Mouse (Mus musculus) kidney, adult 2 months (tissue): ENCODE measurements around the gene Pfkl.

Experiments used
- CTCF ChIP-seq: fragments of 200-500 bp; conservative IDR thresholded peaks from 2 replicates; pipeline ENCODE4 v1.5.1; 2011; ENCODE audit warnings: low read depth, mild to moderate bottlenecking, control low read depth, low read length, moderate library complexity, mixed read lengths; ENCODE audit not compliant: insufficient read depth, insufficient read length
- POLR2A ChIP-seq: fragments of 200-500 bp; IDR thresholded peaks from one replicate; pipeline ENCODE4 v1.6.1; 2011; ENCODE audit warnings: low read depth, low read length, control low read depth

GRCm38 (mm10) chr10:78004479-78005100 lies 5.3 kb downstream of the Pfkl start:
- TF ChIP-seq POLR2A (no peak), CTCF (no peak)
